Mouse (Mus musculus): ENCODE data around the gene Barx1.

The Barx1 gene

DNA sequence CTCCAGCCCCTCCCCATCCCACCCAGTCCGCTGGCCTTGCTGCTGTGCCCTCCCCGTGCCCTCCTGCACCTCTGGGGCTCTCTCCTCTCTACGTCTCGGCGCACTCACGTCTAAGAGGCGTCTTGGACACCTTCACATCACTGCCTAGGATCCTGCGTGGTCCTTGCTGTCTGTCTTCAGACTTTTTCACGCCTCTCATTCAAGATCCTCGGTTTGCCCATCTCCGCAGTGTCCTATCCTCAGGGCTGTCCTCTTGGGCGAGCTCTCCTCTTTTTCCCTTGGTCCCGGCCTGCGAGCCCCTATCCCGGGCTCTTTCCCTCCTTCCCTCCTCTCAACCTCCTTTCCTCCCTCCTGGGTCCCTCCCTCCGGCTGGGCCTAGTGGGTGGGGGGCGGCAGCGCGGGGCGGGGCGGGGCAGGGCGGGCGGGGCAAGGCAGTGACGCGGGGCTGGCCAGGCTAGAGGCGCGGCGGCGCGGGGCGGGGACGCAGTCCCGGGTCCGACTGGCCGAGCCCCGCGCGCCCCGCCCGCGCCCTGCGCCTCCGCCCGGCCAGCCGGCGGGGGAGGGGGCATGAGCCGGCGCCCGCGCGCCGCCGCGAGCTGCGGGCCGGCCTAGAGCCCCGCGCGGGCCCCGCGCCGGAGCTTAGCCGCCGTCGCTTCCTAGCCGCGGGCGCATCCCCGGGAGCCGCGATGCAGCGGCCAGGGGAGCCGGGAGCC lies at the start of gene Barx1:
Barx1 (plus strand) TSS at position 568 of the 713 bp plus-strand sequence.
- no peak for DNase-seq (ENCODE audit: low spot score)

DNA sequence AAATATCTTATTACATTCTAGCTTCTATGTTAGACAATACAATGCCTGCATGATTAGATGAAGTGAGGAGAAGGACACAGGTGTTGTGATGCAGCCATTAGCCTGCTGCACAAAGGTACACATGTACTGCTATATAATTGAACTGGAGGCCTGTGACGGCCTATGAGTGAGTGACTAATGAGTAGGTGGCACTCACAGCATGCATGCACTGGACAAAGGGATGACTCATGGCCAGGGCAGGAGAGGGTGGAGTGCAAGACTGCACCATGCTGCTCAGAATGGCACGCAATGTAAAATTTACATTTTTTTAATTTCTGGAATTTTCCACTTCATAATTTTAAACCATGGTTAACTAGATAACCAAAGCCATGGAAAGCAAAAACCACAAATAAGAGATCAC lies 48.3 kb upstream of the Barx1 start:
- DNase-seq (ENCODE audit: low spot score): no peak

DNA sequence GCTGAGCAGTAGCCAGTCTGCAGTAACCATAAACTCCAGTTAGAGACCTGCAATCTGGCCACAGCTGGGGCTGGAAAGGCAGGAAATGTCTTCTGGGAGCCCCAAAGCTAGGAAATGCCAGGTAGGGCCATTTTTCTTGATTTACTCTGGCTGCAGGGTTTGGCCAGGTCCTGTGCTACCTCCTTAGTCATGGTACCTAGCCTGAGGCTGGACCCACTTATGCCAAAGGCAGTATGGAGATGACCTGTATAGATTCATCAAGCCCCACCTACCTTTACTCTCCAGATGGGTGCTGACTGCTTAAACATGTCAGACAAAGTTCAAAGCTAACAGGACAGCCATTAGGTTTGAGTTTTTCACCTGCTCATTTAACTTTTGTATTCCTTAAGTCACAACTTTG lies 45.0 kb upstream of the Barx1 start:
- no peak for DNase-seq (ENCODE audit: low spot score)

DNA sequence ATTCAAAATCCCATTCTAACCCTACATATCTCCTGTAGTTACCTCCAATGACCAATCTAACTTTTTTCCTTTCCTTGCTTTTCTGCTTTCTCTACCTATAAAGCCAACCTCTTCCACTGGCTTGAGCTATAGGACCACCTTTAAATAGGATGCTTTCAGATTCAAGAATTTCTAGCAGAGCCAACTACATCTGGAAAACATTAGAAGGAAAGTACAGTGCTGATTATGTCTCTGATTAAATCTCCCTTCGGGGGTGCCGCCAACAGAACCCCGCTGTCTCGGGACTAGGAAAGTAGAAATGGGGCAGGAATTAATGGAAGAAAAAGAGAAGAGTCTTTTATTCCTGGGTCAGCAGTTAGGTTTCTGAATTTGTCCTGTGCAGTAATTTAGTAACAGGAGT lies 43.9 kb upstream of the Barx1 start:
- DNase-seq (ENCODE audit: low spot score): no peak

DNA sequence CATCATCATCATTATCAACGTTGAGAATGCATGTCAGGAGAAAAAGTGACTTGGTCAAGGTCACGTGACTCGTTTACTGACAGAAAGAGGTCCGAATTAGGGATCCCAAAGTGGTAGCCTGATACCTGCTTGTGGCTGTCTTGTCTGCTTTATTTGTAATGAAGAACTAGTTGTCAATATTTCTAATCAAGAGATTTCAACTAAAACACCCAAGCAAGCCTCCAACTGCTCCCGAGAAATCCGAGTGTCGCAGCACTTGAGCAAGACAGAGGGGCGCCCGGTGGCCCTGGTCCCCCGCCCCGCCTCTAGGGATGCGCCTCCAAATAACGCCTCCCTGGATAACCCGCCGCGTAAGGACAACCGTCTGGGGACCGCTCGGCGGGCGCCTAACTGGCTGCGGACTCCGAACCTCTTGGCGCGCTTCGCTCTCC lies 37.8 kb upstream of the Barx1 start:
- no peak for DNase-seq (ENCODE audit: low spot score)

DNA sequence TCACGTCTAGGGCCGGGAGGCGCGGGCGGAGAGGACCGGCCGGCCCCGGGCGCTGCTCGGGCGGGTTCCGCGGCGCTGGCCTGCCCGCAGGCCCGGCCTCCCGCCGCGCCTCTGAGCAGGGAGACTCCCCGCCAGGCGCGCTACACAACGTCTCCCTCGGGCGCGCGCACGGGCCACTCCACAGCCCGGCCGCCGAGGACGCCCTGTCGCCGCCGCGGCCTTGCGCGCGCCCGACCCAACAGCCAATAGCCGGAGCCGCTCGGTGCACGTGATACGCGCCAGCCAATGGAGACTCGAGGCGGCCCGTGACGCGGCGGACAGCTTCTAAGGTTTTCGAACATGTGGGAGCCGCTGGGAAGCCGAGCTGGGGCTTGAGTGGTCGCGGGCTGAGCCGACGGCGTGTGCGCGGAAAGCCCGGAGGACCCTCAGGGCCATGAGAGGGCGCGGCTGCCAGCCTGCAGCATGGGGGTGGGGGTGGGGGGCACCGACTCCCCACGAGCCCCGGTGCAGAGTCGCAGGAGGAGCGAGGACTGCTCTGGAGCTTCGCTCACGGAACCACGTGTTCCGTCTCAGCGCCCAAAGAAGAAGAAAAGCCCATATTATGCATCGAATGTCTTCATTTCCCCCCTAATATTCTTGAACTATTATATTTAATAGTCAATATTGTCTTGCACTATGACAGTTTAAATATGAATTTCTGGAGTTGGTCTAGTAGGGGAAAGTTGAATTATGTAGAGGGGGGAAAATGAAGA lies 37.2 kb upstream of the Barx1 start, which contains the start of gene Ptpdc1:
Ptpdc1 (minus strand) TSS at position 232 of the 752 bp plus-strand sequence.
- DNase-seq (ENCODE audit: low spot score): peak; percentile 93

DNA sequence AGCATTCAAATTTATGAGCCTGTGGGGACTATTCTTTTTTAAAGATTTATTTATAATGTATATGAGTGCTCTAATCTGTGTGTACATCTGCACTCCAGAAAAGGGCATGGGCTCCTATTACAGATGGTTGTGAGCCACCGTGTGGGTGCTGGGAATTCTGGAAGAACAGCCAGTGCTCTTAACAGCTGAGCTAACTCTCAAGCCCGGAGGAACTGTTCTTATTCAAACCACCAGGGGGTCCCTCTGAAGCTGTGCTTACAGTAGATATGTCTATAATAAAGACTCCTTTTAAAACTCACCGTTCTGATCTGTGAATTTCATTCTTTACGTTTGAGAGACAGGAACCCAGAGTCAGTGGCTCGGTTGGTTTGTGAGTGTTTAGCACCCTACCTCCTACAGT lies 31.1 kb upstream of the Barx1 start:
- no peak for DNase-seq (ENCODE audit: low spot score)

DNA sequence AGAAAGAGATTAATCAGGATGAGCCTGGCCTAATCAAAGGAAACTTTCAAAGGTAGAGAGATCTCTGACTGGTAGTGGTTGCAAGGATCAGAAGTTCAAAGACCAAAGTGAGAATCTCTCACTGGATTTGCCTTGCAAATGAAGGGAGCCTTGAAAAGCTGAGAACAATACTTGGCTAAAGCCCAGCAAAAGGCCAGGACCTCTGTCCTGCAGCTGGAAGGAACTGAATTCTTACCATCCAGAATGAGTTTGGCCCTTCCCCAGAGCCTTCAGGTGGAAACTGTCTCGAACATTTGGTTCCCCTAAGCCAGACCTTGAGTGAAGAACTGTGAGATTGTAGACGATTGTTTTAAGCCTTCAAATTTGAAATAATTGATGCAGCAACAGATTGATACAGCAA lies 25.1 kb upstream of the Barx1 start:
- peak; percentile 8 for DNase-seq (ENCODE audit: low spot score)

DNA sequence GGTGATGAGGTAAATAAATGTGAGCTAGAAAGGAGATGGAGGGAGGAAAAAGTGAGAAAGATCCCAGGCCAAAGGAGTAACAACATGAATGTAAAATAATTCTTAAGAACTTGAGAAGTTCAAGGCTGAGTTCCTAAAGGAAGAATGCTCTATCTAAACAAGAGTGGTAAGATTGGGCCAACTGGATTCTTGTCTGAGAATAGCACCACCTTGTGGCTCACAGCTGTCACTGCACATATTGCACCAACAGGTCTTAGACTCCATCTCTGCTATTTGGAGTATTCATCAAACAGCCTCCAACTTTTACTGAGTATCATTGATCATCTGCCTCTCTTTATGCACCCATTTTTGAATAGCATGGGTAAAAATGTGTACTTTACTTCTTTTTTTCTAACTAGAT lies 23.2 kb upstream of the Barx1 start:
- DNase-seq (ENCODE audit: low spot score): peak; percentile 75

DNA sequence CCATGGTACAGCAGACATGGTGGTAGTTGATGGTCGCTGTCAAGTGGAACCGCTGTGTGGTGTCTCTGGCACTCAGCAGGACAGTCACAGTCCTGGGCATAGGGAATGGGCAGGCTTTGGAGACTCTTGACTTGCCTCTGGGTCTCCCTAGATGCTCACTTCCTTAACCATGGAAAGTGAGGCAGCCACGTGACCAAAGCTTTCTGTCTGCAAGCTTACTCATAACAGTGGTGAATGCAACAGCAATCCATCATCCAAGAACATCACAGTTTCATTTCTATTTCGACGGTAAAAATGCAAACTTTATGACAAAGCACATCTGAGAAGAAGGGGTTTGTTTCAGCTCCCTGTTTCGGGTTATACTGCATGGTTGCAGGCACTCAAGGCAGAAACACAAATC lies 19.7 kb upstream of the Barx1 start:
- DNase-seq (ENCODE audit: low spot score): no peak

DNA sequence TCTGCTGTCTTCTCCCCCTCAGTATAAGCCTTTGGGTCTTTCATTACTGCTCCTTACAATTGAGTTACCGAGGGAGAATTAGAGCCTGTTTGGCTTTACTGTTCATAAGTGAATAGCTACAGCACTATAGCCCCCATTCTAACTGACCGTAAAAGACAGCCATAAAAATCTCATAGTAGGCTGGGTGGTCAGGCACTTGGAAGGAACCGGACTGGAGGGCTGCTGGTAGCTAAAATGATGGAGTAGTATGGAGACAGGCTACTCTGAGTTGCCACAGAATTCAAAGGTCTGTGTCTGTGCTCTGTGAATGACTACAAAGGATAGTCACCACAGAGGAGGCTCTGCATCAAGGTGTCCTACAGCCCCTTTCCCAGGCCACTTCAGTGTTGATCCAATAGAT lies 18.8 kb upstream of the Barx1 start:
- no peak for DNase-seq (ENCODE audit: low spot score)

DNA sequence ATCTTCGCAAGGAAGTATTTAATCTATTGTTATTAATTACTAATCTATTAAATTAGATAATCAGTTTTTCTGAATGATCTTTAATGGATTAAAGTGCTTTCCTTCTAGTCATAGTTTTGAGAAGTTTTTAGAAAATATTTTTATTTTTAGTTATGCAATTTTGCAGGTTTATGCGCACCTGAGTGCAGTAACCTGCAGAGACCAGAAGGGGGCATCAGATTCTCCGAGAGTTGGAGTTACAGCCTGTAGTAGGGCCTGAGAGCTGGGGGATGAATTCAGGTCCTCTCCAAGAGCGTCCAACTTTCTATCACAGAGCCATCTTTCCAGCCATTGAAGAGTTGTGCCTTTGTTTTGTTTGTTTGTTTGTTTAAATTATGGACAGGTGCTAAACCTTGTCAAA lies 16.1 kb upstream of the Barx1 start:
- DNase-seq (ENCODE audit: low spot score): no peak

DNA sequence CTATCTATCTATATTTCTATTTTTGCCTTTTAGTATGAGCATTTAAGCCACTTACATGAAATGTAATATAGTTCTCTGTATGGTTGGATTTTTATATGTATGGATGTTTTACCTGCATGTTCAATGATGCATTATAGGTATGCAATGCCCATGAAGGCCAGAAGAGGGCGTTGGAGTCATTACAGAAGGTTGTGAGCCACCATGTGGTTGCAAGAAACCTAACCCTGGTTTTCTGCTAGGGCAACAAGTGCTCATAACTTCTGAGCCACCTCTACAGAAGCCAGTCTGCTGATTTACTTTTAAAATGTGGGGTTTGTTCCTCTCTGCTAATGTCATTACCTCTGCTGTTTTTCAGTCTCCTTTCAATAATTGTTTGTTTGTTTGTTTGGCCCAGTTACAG lies 12.2 kb upstream of the Barx1 start:
- DNase-seq (ENCODE audit: low spot score): peak; percentile 22

DNA sequence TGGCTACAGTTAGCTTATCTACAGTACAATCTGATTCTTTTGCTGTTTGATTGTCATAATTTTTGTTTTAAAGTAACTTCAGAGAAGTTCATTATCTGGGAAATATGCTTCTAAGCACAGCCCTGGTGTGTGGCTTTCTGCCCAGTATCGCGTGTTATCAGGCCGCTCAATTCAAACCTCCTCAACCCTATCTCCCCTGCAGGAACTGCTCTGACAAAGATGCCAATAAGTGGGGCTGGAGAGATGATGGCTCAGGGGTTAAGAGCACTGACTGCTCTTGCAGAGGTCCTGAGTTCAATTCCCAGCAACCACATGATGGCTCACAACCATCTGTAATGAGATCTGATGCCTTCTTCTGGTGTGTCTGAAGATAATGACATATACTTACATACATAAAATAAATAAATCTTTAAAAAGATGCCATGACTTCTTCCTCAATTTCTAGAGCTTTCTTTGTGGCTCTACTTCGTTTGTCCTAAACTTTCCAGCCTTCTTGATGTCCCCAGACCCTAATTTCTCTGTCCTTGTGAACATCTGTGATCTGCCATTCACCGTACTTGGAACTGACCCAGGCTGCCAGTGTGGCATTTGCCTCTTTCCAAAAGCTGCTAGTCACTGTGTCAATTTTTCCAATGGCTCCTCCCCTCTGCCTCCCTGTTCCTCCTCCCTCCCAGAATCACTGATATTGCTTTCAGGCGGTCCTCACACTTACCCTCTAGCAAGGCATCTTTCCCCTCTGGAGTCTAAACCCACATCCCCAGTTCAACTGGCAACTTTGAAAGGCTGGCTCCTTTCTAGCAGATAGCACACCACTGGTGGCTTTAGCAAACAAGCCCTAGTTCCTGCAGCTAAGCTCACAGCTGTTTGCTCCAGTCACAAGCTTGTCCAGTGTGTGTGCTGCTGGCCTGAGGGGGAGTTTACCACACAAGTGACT lies 11.4 kb upstream of the Barx1 start:
- DNase-seq (ENCODE audit: low spot score): no peak

DNA sequence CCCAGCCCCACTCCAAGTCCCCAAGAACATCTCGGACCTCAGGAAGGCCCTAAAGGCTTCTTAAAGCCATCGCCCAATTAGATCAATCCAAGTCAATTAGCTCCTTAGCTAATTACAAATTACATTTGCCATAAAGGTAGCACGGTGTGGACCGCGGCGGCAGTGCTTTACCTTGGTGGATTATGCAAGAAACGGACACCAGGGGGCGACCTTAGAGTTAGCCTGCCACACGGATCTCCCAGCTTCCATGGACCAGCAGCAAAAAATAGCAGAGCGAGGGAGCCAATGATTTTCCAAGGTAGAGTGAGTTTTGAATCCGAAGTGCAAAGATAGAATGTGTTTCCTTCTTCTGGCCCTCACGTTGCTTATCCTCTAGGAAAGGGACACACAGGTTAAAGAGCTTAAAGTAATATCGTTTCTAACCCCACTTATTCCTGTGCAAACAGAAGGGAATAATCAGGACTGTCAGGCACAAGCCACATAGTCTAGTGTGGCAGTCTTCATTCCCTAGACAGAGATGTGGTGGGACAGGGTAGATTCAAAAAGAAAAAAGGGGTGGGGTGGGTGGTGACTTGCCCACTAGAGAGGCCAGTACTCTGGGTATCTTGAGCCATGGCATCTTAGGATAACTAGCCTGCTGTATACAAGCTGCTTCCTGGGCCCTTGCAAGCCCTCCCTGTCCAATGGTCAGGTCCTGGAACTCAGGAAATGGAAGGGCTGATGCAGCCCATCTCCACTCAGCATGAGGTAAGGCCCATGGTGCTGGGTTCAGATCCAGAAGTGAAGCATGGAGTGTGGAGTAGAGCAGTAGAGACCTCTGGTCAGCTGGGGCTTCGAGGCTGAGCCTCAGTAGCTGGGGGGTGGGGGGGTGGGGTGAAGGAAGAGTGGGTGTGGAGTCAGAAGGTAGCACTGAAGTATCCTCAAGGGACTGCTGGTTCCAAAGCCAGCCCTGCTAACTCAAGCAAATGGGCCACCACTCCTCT lies 8.7 kb upstream of the Barx1 start:
- peak; percentile 63 for DNase-seq (ENCODE audit: low spot score)

DNA sequence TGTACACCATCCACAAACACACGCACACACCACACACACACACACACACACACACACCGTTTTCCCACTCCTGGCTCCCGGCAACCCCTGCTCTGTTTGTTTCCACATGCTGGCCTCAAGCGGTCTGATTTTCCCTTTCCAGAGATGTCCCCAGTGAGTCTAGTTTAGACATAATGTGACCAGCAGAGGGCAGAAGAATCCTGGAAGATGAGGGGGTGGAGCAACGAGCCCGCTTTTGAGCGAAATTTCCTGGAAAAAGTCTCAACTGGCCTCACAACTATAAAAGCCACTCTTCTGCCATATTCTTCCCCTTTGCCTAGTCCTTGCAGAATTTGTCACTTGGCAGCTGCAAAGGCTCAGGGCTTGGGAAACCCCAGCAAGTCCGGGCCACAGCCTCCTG lies 7.2 kb upstream of the Barx1 start:
- peak; percentile 87 for DNase-seq (ENCODE audit: low spot score)

DNA sequence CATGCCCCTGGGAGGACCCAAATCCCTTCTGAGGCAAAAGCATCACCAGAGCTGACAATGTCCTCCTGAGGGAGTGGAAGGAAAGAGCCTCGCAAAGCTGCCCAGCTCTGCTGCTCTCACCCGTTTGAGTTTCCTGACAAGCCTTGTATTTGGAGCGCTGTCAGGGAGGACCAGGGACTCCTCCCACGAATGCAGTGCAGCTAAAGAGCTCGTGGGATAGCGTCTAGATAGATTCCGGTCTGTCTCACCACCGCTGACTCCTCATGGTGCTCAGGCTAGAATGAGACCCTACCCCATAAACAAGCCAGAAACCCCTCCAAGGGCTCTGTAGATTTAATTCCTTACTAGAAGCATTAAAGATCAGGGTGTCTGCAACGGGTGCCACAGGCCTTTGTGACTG lies 5.0 kb upstream of the Barx1 start:
- DNase-seq (ENCODE audit: low spot score): no peak

DNA sequence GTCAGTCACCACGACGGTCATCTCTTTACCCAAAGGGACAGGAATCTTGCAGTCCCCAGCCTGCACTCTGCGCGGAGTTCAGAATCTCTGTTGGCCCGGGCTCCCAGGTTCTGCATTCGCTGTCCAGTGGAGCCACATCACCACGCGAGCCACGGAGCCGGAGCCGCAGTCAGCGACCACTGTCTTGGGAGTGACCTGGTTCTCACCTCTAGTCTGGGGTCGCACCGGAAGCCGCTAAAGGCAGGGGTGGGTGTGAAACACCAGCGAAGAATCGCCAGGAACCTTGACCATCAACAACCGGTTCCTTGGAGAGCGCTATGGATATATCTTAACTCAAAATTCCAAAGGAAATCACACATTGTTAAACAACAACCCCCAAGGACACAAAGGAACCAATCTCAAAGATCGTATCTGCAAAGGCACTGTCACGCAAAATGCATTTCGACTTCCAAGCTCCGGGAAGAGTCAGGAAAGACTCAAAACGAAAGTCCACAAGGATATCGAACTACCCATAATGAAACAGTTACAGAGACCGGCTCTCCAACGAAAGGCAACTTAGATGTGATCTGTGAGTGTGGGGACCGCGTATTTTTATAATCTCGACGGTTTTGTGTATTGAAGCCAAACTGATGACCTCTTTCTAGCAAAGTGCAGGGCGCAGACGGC lies 4.1 kb upstream of the Barx1 start:
- no peak for DNase-seq (ENCODE audit: low spot score)

DNA sequence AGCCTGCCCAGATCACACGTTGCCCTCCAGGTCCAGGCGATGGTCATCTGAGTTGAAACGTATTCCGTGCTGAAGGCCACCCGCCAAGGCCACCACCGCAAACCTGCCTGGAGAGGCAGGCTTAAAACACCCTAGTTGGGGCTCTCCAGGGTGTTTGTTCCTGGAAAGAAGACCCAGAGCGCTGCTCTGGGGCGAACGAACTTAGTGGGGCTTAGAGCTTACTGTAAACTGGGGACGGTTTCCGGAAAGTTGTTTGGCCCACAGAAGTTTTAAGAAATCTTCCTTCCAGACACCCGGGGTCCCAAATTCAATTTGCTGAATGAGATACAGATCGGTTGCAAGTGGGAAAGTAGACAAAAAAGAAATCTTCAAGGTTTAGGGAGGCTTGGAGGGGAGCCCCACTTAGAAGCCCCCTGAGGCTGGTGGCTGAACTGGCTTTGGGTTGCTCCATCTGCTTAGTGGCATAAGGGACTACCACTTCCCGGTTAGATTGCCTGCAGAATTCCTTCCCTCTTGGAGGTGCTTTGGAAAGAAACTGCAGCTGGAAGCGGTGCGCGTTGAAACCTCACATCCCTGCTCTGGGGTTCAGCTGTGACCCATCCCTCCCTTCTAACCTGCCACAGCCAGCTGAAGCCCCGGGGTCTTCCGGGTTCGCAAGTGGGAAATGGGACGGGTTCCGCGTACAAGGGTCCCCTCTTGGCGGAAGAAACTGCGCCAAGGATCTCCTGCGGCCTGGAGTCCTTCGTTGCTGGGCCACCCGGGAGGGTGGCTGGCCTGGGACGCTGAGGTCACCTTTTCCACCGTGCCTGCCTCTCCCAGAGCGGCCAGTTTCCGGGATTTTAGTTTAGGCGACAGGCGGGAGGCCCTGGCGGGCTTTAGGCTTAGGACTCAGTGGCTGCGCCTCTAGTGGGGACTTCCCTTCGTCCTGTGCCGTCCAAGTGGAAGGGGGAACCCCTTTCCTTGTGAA lies 3.3 kb upstream of the Barx1 start:
- DNase-seq (ENCODE audit: low spot score): no peak

Data from adipocyte (in vitro differentiated cells).